Mouse (Mus musculus) liver, postnatal 0 days (tissue): Measurements from ENCODE around the gene Sult4a1.

Source experiments
- CTCF ChIP-seq: sonication (generic); IDR thresholded peaks from 2 replicates; pipeline ENCODE4 v1.5.1; 2016; ENCODE audit warnings: antibody characterized with exemption, low read depth
- EP300 ChIP-seq: IDR thresholded peaks from 2 replicates; pipeline ENCODE4 v1.6.1; 2016; ENCODE audit warnings: antibody characterized with exemption, low read depth, mild to moderate bottlenecking

DNA sequence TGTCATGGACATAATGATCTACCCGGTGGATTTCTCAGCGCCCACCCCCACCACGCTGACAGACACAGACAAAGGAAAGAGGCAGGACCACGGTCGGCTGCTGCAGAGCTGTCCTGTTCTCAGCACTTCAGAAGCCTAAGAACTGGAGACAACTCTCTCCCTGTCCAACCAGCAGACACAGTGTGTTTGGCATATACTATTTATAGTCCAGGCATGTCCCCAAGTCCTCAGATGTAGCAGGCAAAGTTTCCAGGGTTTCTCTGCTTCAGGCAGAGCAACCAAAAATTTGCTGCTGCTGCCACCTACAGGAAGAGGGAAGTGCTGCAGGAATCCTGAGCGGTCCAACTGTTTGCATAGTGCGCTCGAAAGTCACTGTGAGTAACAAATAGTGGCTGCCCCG lies 51.7 kb downstream of the Sult4a1 start:
- TF ChIP-seq CTCF: peak; percentile 82
- TF ChIP-seq EP300: no peak
